ENCODE assay signal across 20 mouse cellular contexts in the genomic region with DNA sequence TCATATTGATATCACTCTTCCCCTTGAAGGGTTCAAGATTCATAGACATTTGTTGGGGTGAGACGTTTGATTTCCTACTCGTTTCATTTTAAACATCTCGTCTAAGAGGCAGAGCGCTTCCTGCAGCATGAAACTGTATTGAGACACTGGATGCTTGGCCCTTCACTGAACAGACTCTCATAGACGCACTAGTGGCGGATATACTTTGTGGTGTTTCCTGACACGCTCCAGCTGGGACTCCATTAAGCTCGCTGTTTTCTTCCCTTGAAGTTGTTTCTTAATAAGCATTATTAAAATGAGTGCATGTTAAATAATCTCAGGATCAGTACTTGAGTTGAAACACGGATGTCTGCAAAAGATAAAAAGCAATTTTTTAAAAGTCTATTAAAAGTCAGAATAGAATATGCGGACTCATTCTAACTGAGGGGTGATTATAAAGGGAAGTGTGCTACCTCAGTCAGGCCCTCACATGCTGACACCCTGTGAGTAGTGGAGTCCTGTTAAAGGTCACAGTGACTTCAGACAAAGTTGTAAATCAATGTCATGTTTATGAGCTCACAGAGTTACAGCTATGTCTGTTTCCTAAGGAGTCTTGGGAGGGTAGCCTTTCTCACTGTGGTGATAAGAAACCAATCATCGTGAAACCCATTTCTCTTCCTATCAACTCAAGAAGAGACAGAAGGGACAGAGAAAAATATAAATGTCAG.
DNase-seq lines count a peak whose midpoint lies in the region; ATAC-seq and TF ChIP-seq lines count a peak whose summit lies in the region.
"Had no signal": no experiment of that assay in that cellular context is flagged by ENCODE, and none has a peak within 500 bp of the region (broad histone marks: within the 10 kb centered on the region; RNA-seq: fewer than 3 reads in every experiment).

No protein-coding gene starts in this region.

- H3K27me3 ChIP-seq in intestine, embryonic 14.5 days (replicated peaks; ENCODE audit: control insufficient read depth, insufficient read depth, low read length): no peaks in the 10 kb centered on the region
- H3K27me3 ChIP-seq in intestine, postnatal 0 days (replicated peaks; ENCODE audit: control insufficient read depth, insufficient read depth, low read length): no peaks in the 10 kb centered on the region
- H3K27me3 ChIP-seq in neural tube, embryonic 11.5 days (ENCODE audit: control insufficient read depth, insufficient read depth, low read length): no peaks in the 10 kb centered on the region
- H3K27me3 ChIP-seq in neural tube, embryonic 15.5 days (replicated peaks): no peaks in the 10 kb centered on the region
- H3K27me3 ChIP-seq: forebrain, embryonic 12.5 days had no signal

- TF ChIP-seq CTCF in intestine, postnatal 0 days (IDR thresholded peaks at IDR 0.05; ENCODE audit: low read depth): no peak

- H3K27ac ChIP-seq in intestine, embryonic 14.5 days (ENCODE audit: low read depth): no peak overlapping the region
- H3K27ac ChIP-seq in intestine, postnatal 0 days (ENCODE audit: low read depth, low read length): no peak overlapping the region
- H3K27ac ChIP-seq in neural tube, embryonic 11.5 days (ENCODE audit: low read depth, low read length): no peak overlapping the region
- no peak overlapping the region for H3K27ac ChIP-seq in neural tube, embryonic 15.5 days (replicated peaks)
- H3K27ac ChIP-seq: forebrain, embryonic 12.5 days; hindbrain, embryonic 14.5 days; limb, embryonic 10.5 days had no signal

- H3K36me3 ChIP-seq in intestine, embryonic 14.5 days (ENCODE audit: control insufficient read depth, insufficient read depth, low read length): no peaks in the 10 kb centered on the region
- H3K36me3 ChIP-seq in intestine, postnatal 0 days (ENCODE audit: control insufficient read depth, insufficient read depth): no peaks in the 10 kb centered on the region
- H3K36me3 ChIP-seq in neural tube, embryonic 11.5 days (ENCODE audit: control insufficient read depth, insufficient read depth, low read length): no peaks in the 10 kb centered on the region
- no peaks in the 10 kb centered on the region for H3K36me3 ChIP-seq in neural tube, embryonic 15.5 days
- H3K36me3 ChIP-seq: forebrain, embryonic 12.5 days; G1E; limb, embryonic 10.5 days had no signal

- H3K4me3 ChIP-seq in intestine, embryonic 14.5 days (ENCODE audit: low read depth, low read length): no peak overlapping the region
- no peak overlapping the region for H3K4me3 ChIP-seq in intestine, postnatal 0 days (ENCODE audit: low read depth, low read length)
- H3K4me3 ChIP-seq in neural tube, embryonic 11.5 days (ENCODE audit: low read depth, low read length): no peak overlapping the region
- no peak overlapping the region for H3K4me3 ChIP-seq in neural tube, embryonic 15.5 days (replicated peaks)
- H3K4me3 ChIP-seq: forebrain, embryonic 12.5 days; limb, embryonic 10.5 days; myocyte had no signal

- no peaks in the 10 kb centered on the region for H3K9me3 ChIP-seq in intestine, embryonic 14.5 days (ENCODE audit: control insufficient read depth, low read length)
- no peaks in the 10 kb centered on the region for H3K9me3 ChIP-seq in intestine, postnatal 0 days (ENCODE audit: control insufficient read depth)
- H3K9me3 ChIP-seq in neural tube, embryonic 11.5 days (ENCODE audit: control insufficient read depth, low read length): no peaks in the 10 kb centered on the region
- H3K9me3 ChIP-seq in neural tube, embryonic 15.5 days (replicated peaks): no peaks in the 10 kb centered on the region
- H3K9me3 ChIP-seq: forebrain, embryonic 12.5 days; limb, embryonic 10.5 days had no signal

- H3K9ac ChIP-seq in intestine, embryonic 14.5 days (ENCODE audit: low read length): no peak overlapping the region
- H3K9ac ChIP-seq in intestine, postnatal 0 days (ENCODE audit: low read depth, low read length): no peak overlapping the region
- no peak overlapping the region for H3K9ac ChIP-seq in neural tube, embryonic 11.5 days (ENCODE audit: low read length)
- no peak overlapping the region for H3K9ac ChIP-seq in neural tube, embryonic 15.5 days (replicated peaks)
- H3K9ac ChIP-seq: forebrain, embryonic 12.5 days; hindbrain, embryonic 14.5 days had no signal

- peak overlapping the region; percentile 14; the same call in 1 of the 2 replicates for H3K4me2 ChIP-seq in intestine, embryonic 14.5 days (ENCODE audit: low read length)
- no peak overlapping the region for H3K4me2 ChIP-seq in intestine, postnatal 0 days (replicated peaks; ENCODE audit: low read depth)
- no peak overlapping the region for H3K4me2 ChIP-seq in neural tube, embryonic 11.5 days (ENCODE audit: low read depth)
- no peak overlapping the region for H3K4me2 ChIP-seq in neural tube, embryonic 15.5 days
- H3K4me2 ChIP-seq: forebrain, embryonic 12.5 days; hindbrain, embryonic 14.5 days; liver, embryonic 11.5 days had no signal

- ATAC-seq in intestine, embryonic 14.5 days (replicated peaks; ENCODE audit: low FRiP score, low TSS enrichment, low read depth): peak; percentile 62; the same call in 1 of the 2 replicates
- no peak for ATAC-seq in intestine, postnatal 0 days
- ATAC-seq in neural tube, embryonic 11.5 days (ENCODE audit: insufficient read depth, low FRiP score, low TSS enrichment): peak; percentile 39; the same call in 1 of the 2 replicates
- no peak for ATAC-seq in neural tube, embryonic 15.5 days (ENCODE audit: low FRiP score)
- ATAC-seq: CD4-positive, CD25-positive, alpha-beta regulatory T cell, adult 4 months had no signal

- 38% methylated on average over 11 of the region's 11 CpGs for WGBS in intestine, embryonic 14.5 days
- 47% methylated on average over 11 of the region's 11 CpGs for WGBS in intestine, postnatal 0 days
- WGBS in neural tube, embryonic 11.5 days: 72% methylated on average over 11 of the region's 11 CpGs
- WGBS in neural tube, embryonic 15.5 days: 67% methylated on average over 11 of the region's 11 CpGs

- peaks cover 7% of the 10 kb centered on the region; the same call in 1 of the 2 replicates for H3K4me1 ChIP-seq in intestine, embryonic 14.5 days (replicated peaks; ENCODE audit: control insufficient read depth, insufficient read depth, low read length)
- no peaks in the 10 kb centered on the region for H3K4me1 ChIP-seq in intestine, postnatal 0 days (replicated peaks; ENCODE audit: control insufficient read depth, insufficient read depth, low read length)
- H3K4me1 ChIP-seq in neural tube, embryonic 11.5 days (ENCODE audit: control insufficient read depth, insufficient read depth, low read length): no peaks in the 10 kb centered on the region
- no peaks in the 10 kb centered on the region for H3K4me1 ChIP-seq in neural tube, embryonic 15.5 days
- H3K4me1 ChIP-seq: forebrain, embryonic 12.5 days had no signal

- no peak for DNase-seq in intestine, embryonic 14.5 days (ENCODE audit: low spot score)
- no peak for DNase-seq in neural tube, embryonic 11.5 days (ENCODE audit: low spot score)
- peak; percentile 8 to 20 for DNase-seq in lung, adult 18-20 months
- peak; percentile 37 for DNase-seq in lung, postnatal 25 days (ENCODE audit: low spot score)
- no peak for DNase-seq in right cerebral cortex, postnatal 10 days (ENCODE audit: low spot score in 2 of 2)
- DNase-seq in thymus, postnatal 4 days: no peak
- DNase-seq: cerebellum, adult 9-11 months; gastrocnemius, postnatal 36 days; heart, postnatal 14 days; midbrain, embryonic 14.5 days; thymus, postnatal 25 days had no signal

Comparison
In these comparisons a context has a peak if more than half of its experiments do, and no peak if none do; other contexts are left out.
1. ATAC-seq: peak in intestine, embryonic 14.5 days (single experiment) and neural tube, embryonic 11.5 days (single experiment); none in intestine, postnatal 0 days (single experiment) and neural tube, embryonic 15.5 days (single experiment).
2. DNase-seq: peak in lung, adult 18-20 months (2 of 2) and lung, postnatal 25 days (single experiment); none in intestine, embryonic 14.5 days (single experiment), neural tube, embryonic 11.5 days (single experiment), right cerebral cortex, postnatal 10 days (0 of 2) and thymus, postnatal 4 days (single experiment).